Mouse (Mus musculus) liver, embryonic 16.5 days (tissue): Measurements from ENCODE around the gene Bcl6b. TPM values are rescaled to one million over a fixed set of nuclear protein-coding genes. Genes with fewer than 3 reads are reported as not detected.

Experiments
- ATAC-seq: fragments of 200-750 bp; cut with Nextera tagmentation; 2 replicates; pipeline ENCODE4 v1.8.0; 2017; ENCODE audit warnings: low read depth, mild to moderate bottlenecking, moderate number of reproducible peaks, moderate library complexity
- H3K27ac ChIP-seq: fragments of 300-500 bp; sonication (generic); 2 replicates; pipeline ENCODE4 v1.5.1; 2014; ENCODE audit warnings: mild to moderate bottlenecking, low read length
- H3K27me3 ChIP-seq: fragments of 300-500 bp; sonication (generic); 2 replicates; pipeline ENCODE4 v1.6.1; 2014; ENCODE audit warnings: low read depth, low read length, mixed read lengths; ENCODE audit not compliant: control insufficient read depth, insufficient read depth
- H3K36me3 ChIP-seq: fragments of 300-500 bp; sonication (generic); 2 replicates; pipeline ENCODE4 v1.6.1; 2014; ENCODE audit warnings: mild to moderate bottlenecking; ENCODE audit not compliant: control insufficient read depth, insufficient read depth
- H3K4me1 ChIP-seq: fragments of 300-500 bp; sonication (generic); 2 replicates; pipeline ENCODE4 v1.6.1; 2014; ENCODE audit warnings: low read depth, low read length, mixed read lengths; ENCODE audit not compliant: control insufficient read depth
- H3K4me2 ChIP-seq: fragments of 300-500 bp; sonication (generic); 2 replicates; pipeline ENCODE4 v1.6.1; 2014; ENCODE audit warnings: low read depth, low read length, mixed read lengths
- H3K4me3 ChIP-seq: fragments of 300-500 bp; sonication (generic); 2 replicates; pipeline ENCODE4 v1.5.1; 2014; ENCODE audit warnings: low read depth, mild to moderate bottlenecking, low read length
- H3K9ac ChIP-seq: fragments of 300-500 bp; sonication (generic); 2 replicates; pipeline ENCODE4 v1.6.1; 2014; ENCODE audit warnings: low read depth, low read length
- H3K9me3 ChIP-seq: fragments of 300-500 bp; sonication (generic); replicated peaks from 2 replicates; pipeline ENCODE4 v1.6.1; 2016; ENCODE audit warnings: low read length; ENCODE audit not compliant: control insufficient read depth
- WGBS: fragments of 180-500 bp; shearing (Covaris S2); extraction: QIAGEN DNeasy Blood & Tissue Kit; methylation state at CpG from one replicate; pipeline ENCODE4 v1.1.7; 2014; ENCODE audit not compliant: insufficient replicate concordance; 5-methylcytosine and 5-hydroxymethylcytosine counted together
- polyA plus RNA-seq: library from polyadenylated mRNA; unstranded; fragments of >200 nt; fragmentation: Nextera tagmentation; extraction: Ambion mirVana; gene quantifications from 2 replicates; pipeline ENCODE4 v1.2.1, GENCODE M21; 2015

Bcl6b gene
- polyA plus RNA-seq, 1 experiment from 2014 or later: 2.3 TPM

DNA sequence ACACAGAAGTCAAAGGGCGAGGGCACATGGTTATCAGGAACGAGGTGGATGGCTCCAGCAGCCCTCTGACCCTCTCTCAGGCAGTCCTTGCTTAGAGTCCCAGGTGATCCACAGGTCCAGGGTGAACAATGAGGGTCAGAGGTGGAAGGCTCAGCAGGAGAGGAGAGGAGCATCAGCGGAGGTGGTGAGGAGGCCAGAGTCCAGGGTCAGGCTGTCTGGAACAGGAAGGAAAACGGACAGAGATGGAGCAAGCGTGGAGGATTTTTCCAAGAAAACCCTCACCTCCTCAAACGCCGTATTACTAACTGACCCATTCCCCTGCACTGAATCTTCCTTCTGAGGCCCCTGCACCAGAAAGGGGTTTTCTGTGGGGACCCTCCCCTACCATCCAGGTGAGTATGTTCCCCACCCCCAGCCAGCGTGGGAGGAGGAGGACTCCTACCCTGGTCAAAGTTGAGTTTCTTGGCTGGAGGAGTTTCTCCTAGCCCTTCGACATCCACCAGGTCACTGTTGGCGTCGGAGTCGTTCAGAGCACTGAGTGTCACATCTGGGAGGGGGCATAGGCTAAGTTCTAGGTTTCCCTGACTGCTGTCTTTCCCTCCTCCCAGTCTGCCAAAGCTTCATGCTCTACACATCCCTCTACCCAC lies 5.8 kb upstream of the Bcl6b start:
- no peak for ATAC-seq
- Histone ChIP-seq H3K4me2 (no peak overlapping the region), H3K36me3 (no peaks in the 10 kb centered on the region), H3K9me3 (no peaks in the 10 kb centered on the region), H3K4me3 (no peak overlapping the region), H3K27me3 (peaks cover under 1% of the 10 kb centered on the region; the same call in 1 of the 2 replicates), H3K27ac (no peak overlapping the region), H3K9ac (no peak overlapping the region), H3K4me1 (peaks cover 35% of the 10 kb centered on the region)
- 85% methylated on average over 12 of the region's 12 CpGs for WGBS

DNA sequence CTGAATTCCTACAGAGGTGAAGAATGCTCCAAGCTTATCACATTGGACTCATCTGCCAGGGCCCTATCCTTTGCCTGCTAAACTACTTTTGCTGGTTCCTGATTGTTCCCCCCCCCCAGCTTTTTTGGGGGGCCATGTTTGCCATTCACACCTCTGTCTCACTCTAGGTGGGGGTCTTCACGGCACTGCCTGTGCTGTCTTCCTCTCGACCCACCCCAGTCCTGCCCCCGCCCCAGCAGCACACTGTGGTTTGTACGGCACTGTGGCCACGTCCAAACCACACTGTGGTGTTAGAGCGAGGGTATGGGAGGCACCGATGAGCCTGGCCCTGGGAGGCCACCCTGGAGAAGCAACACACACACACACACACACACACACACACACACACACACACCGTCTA lies 4.9 kb upstream of the Bcl6b start:
- no peak for ATAC-seq
- Histone ChIP-seq H3K27ac (no peak overlapping the region), H3K36me3 (no peaks in the 10 kb centered on the region), H3K9me3 (no peaks in the 10 kb centered on the region), H3K4me3 (no peak overlapping the region), H3K27me3 (peaks cover 9% of the 10 kb centered on the region), H3K4me2 (no peak overlapping the region), H3K4me1 (peaks cover 41% of the 10 kb centered on the region), H3K9ac (no peak overlapping the region)
- WGBS: 24% methylated on average over 8 of the region's 8 CpGs

DNA sequence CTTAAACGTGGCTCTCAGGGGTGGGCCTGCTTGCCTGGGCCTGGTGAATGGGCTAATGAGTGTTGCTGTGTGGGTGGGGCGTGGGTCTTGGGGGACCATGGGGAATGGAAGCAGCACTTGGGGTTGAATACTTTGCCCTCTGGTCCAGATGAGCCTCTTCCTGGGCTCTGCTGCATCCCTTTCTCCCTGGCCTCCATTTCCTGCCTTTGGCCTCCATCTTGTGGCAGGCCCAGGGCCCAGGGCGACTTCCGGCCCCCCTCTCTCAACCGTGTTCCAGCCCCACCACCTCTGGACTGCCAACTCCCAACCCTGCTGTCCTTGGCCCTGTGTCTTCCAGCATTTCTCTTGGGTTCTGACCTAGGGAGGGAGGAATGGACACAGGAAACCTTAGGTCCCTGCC lies 4.4 kb upstream of the Bcl6b start:
- peaks cover 46% of the 10 kb centered on the region for H3K4me1 ChIP-seq
- ATAC-seq: no peak

DNA sequence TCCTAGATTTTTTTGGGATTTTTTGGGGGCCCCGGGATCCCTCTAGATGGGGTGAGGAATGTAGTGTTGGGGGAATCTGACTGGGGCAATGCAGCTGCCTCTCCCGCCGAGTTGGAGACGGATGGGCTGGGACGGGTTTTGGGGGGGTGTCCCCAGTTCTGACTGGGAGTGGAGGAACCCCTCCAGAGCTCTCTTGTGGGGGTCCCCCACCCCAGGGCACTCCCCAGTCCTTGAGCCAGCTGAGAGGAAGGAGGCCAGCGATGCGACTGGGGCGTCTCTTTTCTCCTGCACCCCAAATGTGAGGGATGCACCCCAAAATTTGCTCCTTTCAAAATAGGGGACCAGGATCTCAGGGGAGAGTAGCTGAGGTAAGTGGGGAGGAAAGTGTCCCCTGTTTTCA lies 3.4 kb upstream of the Bcl6b start:
- H3K9me3 ChIP-seq: no peaks in the 10 kb centered on the region
- H3K4me1 ChIP-seq: peaks cover 50% of the 10 kb centered on the region
- no peak overlapping the region for H3K27ac ChIP-seq
- no peak for ATAC-seq
- no peak overlapping the region for H3K4me2 ChIP-seq
- no peaks in the 10 kb centered on the region for H3K36me3 ChIP-seq
- WGBS: 61% methylated on average over 8 of the region's 8 CpGs
- peaks cover 21% of the 10 kb centered on the region for H3K27me3 ChIP-seq
- no peak overlapping the region for H3K9ac ChIP-seq
- no peak overlapping the region for H3K4me3 ChIP-seq

More for the DNA sequence above, 4.4 kb upstream of the Bcl6b start:
- Histone ChIP-seq H3K27ac (no peak overlapping the region), H3K4me3 (no peak overlapping the region), H3K27me3 (peaks cover 14% of the 10 kb centered on the region), H3K9me3 (no peaks in the 10 kb centered on the region), H3K4me2 (no peak overlapping the region), H3K9ac (no peak overlapping the region), H3K36me3 (no peaks in the 10 kb centered on the region)
- 60% methylated on average over 5 of the region's 5 CpGs for WGBS

DNA sequence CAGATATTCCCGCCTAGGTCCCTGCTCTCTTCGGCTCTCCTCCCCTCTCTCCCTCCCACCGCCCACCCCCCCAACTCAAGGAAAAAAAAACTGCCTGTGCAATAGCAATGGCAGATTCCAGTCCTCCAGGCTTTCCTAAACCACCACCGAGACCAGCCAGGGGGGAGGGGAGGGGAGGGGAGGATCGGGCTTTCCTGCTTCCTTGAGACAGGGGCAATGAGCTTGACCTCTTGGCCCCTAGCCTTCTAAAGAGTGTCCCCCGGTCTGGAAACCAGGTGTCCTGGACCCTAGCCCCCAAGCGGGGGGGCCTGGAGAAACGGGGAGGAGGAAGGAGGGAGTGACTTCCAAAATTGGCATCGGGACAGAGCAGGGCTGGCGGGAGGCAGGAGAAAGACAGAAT lies 2.9 kb upstream of the Bcl6b start:
- H3K4me1 ChIP-seq: peaks cover 55% of the 10 kb centered on the region
- H3K9me3 ChIP-seq: no peaks in the 10 kb centered on the region
- peaks cover 21% of the 10 kb centered on the region for H3K27me3 ChIP-seq
- WGBS: 26% methylated on average over 9 of the region's 10 CpGs
- no peaks in the 10 kb centered on the region for H3K36me3 ChIP-seq
- H3K4me2 ChIP-seq: peak overlapping the region; percentile 28; the same call in 1 of the 2 replicates
- 0 out of 2 replicates have a peak overlapping the region, but pooled peaks have one; percentile 7 for H3K4me3 ChIP-seq
- no peak overlapping the region for H3K9ac ChIP-seq
- no peak overlapping the region for H3K27ac ChIP-seq
- ATAC-seq: no peak

DNA sequence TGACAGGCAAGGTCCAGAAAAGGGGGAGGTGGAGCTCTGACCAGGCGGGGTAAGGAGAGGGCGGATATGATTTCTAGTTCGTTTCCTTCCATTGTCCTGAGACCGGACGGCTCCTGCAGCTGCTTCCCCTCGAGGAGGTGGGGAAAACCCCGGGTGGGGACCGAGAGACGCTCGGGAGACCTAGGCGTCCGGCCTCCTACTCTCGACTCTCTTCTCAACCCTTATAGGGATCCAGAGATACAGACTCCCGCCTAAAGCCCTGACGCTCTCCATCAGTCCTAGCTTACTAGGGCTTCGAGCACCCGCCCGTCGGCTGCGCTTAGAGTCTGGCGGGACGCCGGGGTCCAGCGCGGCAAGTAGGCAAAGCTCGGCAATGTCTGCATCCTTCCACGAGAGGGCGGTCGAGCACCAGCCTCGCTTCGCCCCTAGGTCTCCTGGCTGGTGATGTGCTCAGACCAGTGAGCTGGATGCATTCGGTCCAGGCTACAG lies 685 bp upstream of the Bcl6b start:
- Histone ChIP-seq H3K9me3 (no peaks in the 10 kb centered on the region), H3K36me3 (no peaks in the 10 kb centered on the region), H3K27ac (no peak overlapping the region), H3K4me3 (peak overlapping the region; percentile 42), H3K4me1 (peaks cover 54% of the 10 kb centered on the region), H3K27me3 (peaks cover 34% of the 10 kb centered on the region), H3K9ac (peak overlapping the region; percentile 35; the same call in 1 of the 2 replicates), H3K4me2 (peak overlapping the region; percentile 69)
- ATAC-seq: peak; percentile 59
- WGBS: under 1% methylated on average over 32 of the region's 32 CpGs

DNA sequence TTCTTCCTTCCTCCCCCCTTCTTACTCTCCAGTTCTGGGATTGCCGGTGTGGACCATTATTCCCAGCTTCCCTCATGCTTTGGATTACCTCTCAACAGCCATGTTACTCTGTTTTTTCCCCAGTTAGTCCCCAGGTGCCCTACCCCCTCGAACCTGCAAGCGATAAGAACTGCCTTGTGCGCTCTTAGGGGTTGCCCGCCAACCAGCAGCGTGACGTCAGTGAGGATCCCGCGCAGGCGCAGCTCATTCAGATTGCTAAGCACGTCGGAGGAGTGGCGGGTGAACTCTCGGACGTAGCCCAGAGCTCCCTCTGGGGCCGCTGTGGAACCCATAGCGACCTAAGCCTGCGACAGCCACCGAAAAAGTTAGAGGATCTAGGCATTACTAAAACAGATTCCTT lies 770 bp downstream of the Bcl6b start:
- Histone ChIP-seq H3K4me3 (peak overlapping the region; percentile 50), H3K9me3 (no peaks in the 10 kb centered on the region), H3K9ac (peak overlapping the region; percentile 46), H3K27me3 (peaks cover 34% of the 10 kb centered on the region), H3K4me2 (peak overlapping the region; percentile 69), H3K27ac (no peak overlapping the region), H3K4me1 (peaks cover 51% of the 10 kb centered on the region), H3K36me3 (no peaks in the 10 kb centered on the region)
- 2% methylated on average over 19 of the region's 19 CpGs for WGBS
- ATAC-seq: peak; percentile 80

DNA sequence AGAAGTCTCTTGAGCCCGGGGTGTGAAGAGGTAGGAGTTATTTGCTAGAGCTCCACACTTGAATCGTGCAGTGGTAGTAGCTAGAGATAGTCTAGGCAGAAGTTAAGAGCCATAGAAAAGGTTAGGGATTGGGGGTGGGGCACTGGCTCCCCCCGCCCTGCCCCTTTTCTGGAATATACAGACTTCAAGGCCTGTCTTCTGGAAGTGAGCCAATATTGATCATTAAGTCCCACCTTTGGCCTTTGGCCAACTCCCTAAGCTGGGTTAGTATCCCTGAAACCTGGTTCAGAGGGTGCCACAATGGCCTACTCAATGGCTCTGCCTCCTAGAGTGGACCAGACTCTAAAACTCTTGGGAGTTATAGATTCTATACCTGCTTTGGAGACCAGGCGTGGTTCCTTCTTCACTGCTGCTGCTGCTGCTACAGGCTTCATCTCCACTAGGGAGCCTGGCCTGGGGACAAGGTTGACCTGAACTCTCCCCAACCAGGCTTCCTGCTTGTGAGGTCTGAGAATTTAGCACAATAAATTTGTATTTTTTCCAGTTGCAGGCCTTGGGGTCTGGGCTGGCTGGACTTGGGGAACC lies 1.8 kb downstream of the Bcl6b start:
- Histone ChIP-seq H3K9me3 (no peaks in the 10 kb centered on the region), H3K4me1 (peaks cover 58% of the 10 kb centered on the region), H3K9ac (no peak overlapping the region), H3K27me3 (peaks cover 34% of the 10 kb centered on the region), H3K4me2 (no peak overlapping the region), H3K36me3 (no peaks in the 10 kb centered on the region), H3K27ac (no peak overlapping the region), H3K4me3 (no peak overlapping the region)
- ATAC-seq: no peak
- 61% methylated on average over 4 of the region's 4 CpGs for WGBS

DNA sequence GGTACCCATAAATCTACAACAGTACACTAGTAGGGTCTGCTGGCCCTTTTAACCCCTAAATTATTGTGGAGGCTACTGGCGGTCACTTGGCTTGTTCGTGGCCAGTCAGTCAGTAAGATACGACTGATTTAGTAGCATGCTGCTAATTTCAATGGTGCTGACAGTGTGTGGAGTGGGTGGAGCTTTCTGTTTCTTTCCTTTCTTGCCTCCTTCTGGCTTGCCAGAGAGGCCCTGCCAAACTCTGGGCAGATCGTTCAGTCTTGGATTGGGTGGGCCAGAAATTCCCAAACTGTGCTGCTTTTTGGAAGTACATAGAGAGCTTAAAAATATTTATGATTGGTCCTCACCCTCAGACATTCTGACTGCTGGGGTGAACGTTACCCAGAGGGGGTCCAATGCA lies 2.5 kb downstream of the Bcl6b start:
- 42% methylated on average over 5 of the region's 5 CpGs for WGBS
- Histone ChIP-seq H3K27ac (no peak overlapping the region), H3K9me3 (no peaks in the 10 kb centered on the region)

More for the DNA sequence above, 2.5 kb downstream of the Bcl6b start:
- Histone ChIP-seq H3K4me3 (no peak overlapping the region; the same call in 1 of the 2 replicates), H3K4me1 (peaks cover 65% of the 10 kb centered on the region), H3K4me2 (peak overlapping the region; percentile 50), H3K9ac (no peak overlapping the region), H3K36me3 (no peaks in the 10 kb centered on the region), H3K27me3 (peaks cover 34% of the 10 kb centered on the region)
- ATAC-seq: no peak
